Mouse (Mus musculus): ENCODE data around the gene Vmn1r91. TPM values are rescaled to one million over a fixed set of nuclear protein-coding genes. Genes with fewer than 3 reads are reported as not detected.
"Not testable (repeated sequence)": the region's sequence is repeated elsewhere in the genome, so short reads cannot be mapped to it uniquely, and the experiment has no call there.

Gene Vmn1r91
- not detected in 2 replicates for polyA plus RNA-seq (2012)

GRCm38 (mm10) chr7:20099380-20099779 lies at the start of gene Vmn1r91:
Gene Vmn1r91, plus strand, starts transcription at chr7:20099680.
- TF ChIP-seq GATA1 (IDR thresholded peaks at IDR 0.05; ENCODE audit: low read length), result not testable (repeated sequence)

GRCm38 (mm10) chr7:20122479-20122878 lies 23.0 kb downstream of the Vmn1r91 start, which contains the start of gene Gm16442:
Gene Gm16442, minus strand, starts transcription at chr7:20122579.
- not testable (repeated sequence) for TF ChIP-seq GATA1 (IDR thresholded peaks at IDR 0.05; ENCODE audit: low read length)

GRCm38 (mm10) chr7:20138988-20139387 lies 39.5 kb downstream of the Vmn1r91 start, which contains the start of gene Vmn1r93:
Gene Vmn1r93, minus strand, starts transcription at chr7:20139088.
- TF ChIP-seq GATA1 (IDR thresholded peaks at IDR 0.05; ENCODE audit: low read length), result not testable (repeated sequence)

Other genes with a start within 250 kb of the Vmn1r91 start
- gene Gm19345, start 247.7 kb upstream of the Vmn1r91 start, polyA plus RNA-seq (2012), result not detected in 2 replicates
- gene Ceacam16, start 238.4 kb upstream of the Vmn1r91 start, polyA plus RNA-seq (2012), result 0.83 and 1.3 TPM in 2 replicates
- gene Ceacam19, start 211.7 kb upstream of the Vmn1r91 start, polyA plus RNA-seq (2012), result not detected in 2 replicates
- gene Pvr, start 178.5 kb upstream of the Vmn1r91 start, polyA plus RNA-seq (2012), result not detected in 2 replicates
- not detected in 2 replicates for gene Igsf23, start 148.9 kb upstream of the Vmn1r91 start, polyA plus RNA-seq (2012)
- not detected in 2 replicates for gene Ceacam20, start 134.3 kb upstream of the Vmn1r91 start, polyA plus RNA-seq (2012)
- gene Nlrp9b, start 108.2 kb upstream of the Vmn1r91 start, polyA plus RNA-seq (2012), result not detected in 2 replicates
- gene Gm16442, start 22.9 kb downstream of the Vmn1r91 start, polyA plus RNA-seq (2012), result not detected in 2 replicates
- not detected in 2 replicates for gene Vmn1r93, start 39.4 kb downstream of the Vmn1r91 start, polyA plus RNA-seq (2012)
- gene Vmn1r94, start 68.7 kb downstream of the Vmn1r91 start, polyA plus RNA-seq (2012), result not detected in 2 replicates
- gene Vmn1r95, start 94.0 kb downstream of the Vmn1r91 start, polyA plus RNA-seq (2012), result not detected in 2 replicates
- gene Gm6164, start 105.9 kb downstream of the Vmn1r91 start, polyA plus RNA-seq (2012), result not detected in 2 replicates
- gene Gm4498, start 134.1 kb downstream of the Vmn1r91 start, polyA plus RNA-seq (2012), result not detected in 2 replicates
- gene Gm5890, start 163.2 kb downstream of the Vmn1r91 start, polyA plus RNA-seq (2012), result not detected in 2 replicates
- not detected in 2 replicates for gene Gm4133, start 234.4 kb downstream of the Vmn1r91 start, polyA plus RNA-seq (2012)